Mouse (Mus musculus) thymus, adult 2 months (tissue): ENCODE data around the gene Caps2.
"Not testable (repeated sequence)": the region's sequence is repeated elsewhere in the genome, so short reads cannot be mapped to it uniquely, and the experiment has no call there.

Source experiments
- CTCF ChIP-seq: fragments of 200-500 bp; IDR thresholded peaks from 2 replicates; pipeline ENCODE4 v1.5.1; 2012; ENCODE audit warnings: mild to moderate bottlenecking, control low read depth, low read length, moderate library complexity, borderline replicate concordance; ENCODE audit not compliant: control insufficient read depth, poor library complexity, insufficient read depth; ENCODE audit errors: extremely low read depth
- POLR2A ChIP-seq: fragments of 200-500 bp; IDR thresholded peaks from 2 replicates; pipeline ENCODE4 v1.6.1; 2012; ENCODE audit warnings: mild to moderate bottlenecking, low read length, control low read depth, moderate library complexity; ENCODE audit not compliant: control insufficient read depth, poor library complexity, insufficient read depth; ENCODE audit errors: extremely low read depth

DNA sequence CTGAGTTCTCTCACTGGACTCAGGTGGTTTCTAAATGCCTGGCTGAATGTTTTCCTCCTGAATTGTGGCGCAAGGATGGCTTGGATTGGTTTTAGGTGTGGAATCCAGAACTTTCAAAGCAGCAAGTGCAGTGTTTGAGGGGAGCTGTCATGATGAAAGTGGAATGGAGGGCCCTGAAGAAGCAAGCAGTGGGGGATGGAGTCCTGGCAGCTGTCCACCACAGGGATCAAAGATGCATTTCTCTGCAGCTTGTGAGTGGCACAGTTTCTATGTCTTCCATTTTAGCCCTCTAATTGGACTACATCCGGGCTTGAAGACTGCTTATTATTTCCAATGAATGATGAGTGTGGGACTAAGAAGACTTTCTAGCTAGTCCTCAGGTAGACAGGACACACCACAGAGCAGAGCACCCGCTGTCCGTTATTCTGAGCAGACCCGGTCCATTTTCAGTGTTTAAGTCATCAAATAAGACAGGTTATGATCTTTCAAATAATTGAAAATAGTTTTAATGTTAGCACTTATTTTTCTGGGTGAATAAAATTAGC lies 72.0 kb downstream of the Caps2 start:
- not testable (repeated sequence) for TF ChIP-seq CTCF, POLR2A
